Comparison of ENCODE assay signal across 11 mouse cellular contexts in genomic region chr12:20230141-20230892, GRCm38 (mm10).
DNase-seq lines count a peak whose midpoint lies in the region; ATAC-seq and TF ChIP-seq lines count a peak whose summit lies in the region.
"Had no signal": no experiment of that assay in that cellular context is flagged by ENCODE, and none has a peak within 500 bp of the region (broad histone marks: within the 10 kb centered on the region; RNA-seq: fewer than 3 reads in every experiment).

No protein-coding gene starts in this region.

- no peak overlapping the region for H3K9ac ChIP-seq in kidney, postnatal 0 days (ENCODE audit: low read depth, low read length)

- DNase-seq in kidney, postnatal 0 days (ENCODE audit: low spot score), result peak; percentile 0
- DNase-seq in kidney, postnatal 14 days, result no peak
- peak; percentile 21 to 69 for DNase-seq in urinary bladder, postnatal 4 days (ENCODE audit: low spot score in 2 of 2)
- no peak for DNase-seq in urinary bladder, postnatal 10 days (ENCODE audit: low spot score)
- peak; percentile 11 to 21 for DNase-seq in gastrocnemius, postnatal 4 days (ENCODE audit: low spot score in 2 of 2)
- peak; percentile 33 for DNase-seq in yolk sac, embryonic 10.5 days (ENCODE audit: low spot score)
- DNase-seq in cerebellum, adult 8-10 months, result no peak
- DNase-seq in layer of hippocampus, adult 9-11 months, result no peak
- DNase-seq: cerebellum, adult 11 months; heart, postnatal 14 days had no signal

- no peaks in the 10 kb centered on the region for H3K27me3 ChIP-seq in kidney, postnatal 0 days (ENCODE audit: insufficient read depth, low read length)

- no peak overlapping the region for H3K4me3 ChIP-seq in kidney, postnatal 0 days (replicated peaks; ENCODE audit: low read depth, low read length)
- H3K4me3 ChIP-seq: layer of hippocampus, adult 2 months had no signal

- peaks cover 72% of the 10 kb centered on the region for H3K9me3 ChIP-seq in kidney, postnatal 0 days (replicated peaks; ENCODE audit: low read length)

- H3K4me1 ChIP-seq in kidney, postnatal 0 days (replicated peaks; ENCODE audit: insufficient read depth, low read length), result no peaks in the 10 kb centered on the region

- H3K36me3 ChIP-seq in kidney, postnatal 0 days (ENCODE audit: insufficient read depth, low read length), result no peaks in the 10 kb centered on the region

- no peak for TF ChIP-seq CTCF in kidney, postnatal 0 days (IDR thresholded peaks at IDR 0.05; ENCODE audit: low read depth)

- no peak for ATAC-seq in kidney, postnatal 0 days (replicated peaks; ENCODE audit: low FRiP score, low read depth)

- WGBS in kidney, postnatal 0 days, result 70% methylated on average over 27 of the region's 27 CpGs

- H3K27ac ChIP-seq in kidney, postnatal 0 days, result no peak overlapping the region
- H3K27ac ChIP-seq: layer of hippocampus, adult 2 months had no signal

- no peak overlapping the region for H3K4me2 ChIP-seq in kidney, postnatal 0 days (ENCODE audit: low read length)

Comparison
In these comparisons a context has a peak if more than half of its experiments do, and no peak if none do; other contexts are left out.
1. DNase-seq: peak in kidney, postnatal 0 days (single experiment), urinary bladder, postnatal 4 days (2 of 2), gastrocnemius, postnatal 4 days (2 of 2) and yolk sac, embryonic 10.5 days (single experiment); none in kidney, postnatal 14 days (single experiment), urinary bladder, postnatal 10 days (single experiment), cerebellum, adult 8-10 months (single experiment) and layer of hippocampus, adult 9-11 months (single experiment).